Mouse (Mus musculus): ENCODE results near the gene 1700066M21Rik. TPM values are rescaled to one million over a fixed set of nuclear protein-coding genes. Genes with fewer than 3 reads are reported as not detected.

1700066M21Rik gene
- total and polyA plus RNA-seq, 2 experiments from 2014 or later: 4.8 to 5.2 TPM

GRCm38 (mm10) chr1:57413397-57413796, 36.0 kb downstream of the 1700066M21Rik start:
- Histone ChIP-seq H3K4me2 (ENCODE audit: low read depth, low read length) (no peak overlapping the region), H3K27me3 (ENCODE audit: control insufficient read depth, insufficient read depth, low read length) (no peaks in the 10 kb centered on the region), H3K27ac (ENCODE audit: low read depth) (no peak overlapping the region), H3K4me1 (ENCODE audit: control insufficient read depth, insufficient read depth) (peaks cover 9% of the 10 kb centered on the region; the same call in 1 of the 2 replicates), H3K36me3 (replicated peaks; ENCODE audit: control insufficient read depth, insufficient read depth, low read length) (peaks cover 54% of the 10 kb centered on the region), H3K9me3 (replicated peaks; ENCODE audit: control insufficient read depth, low read length) (no peaks in the 10 kb centered on the region), H3K4me3 (ENCODE audit: low read depth, low read length) (no peak overlapping the region), H3K9ac (replicated peaks; ENCODE audit: low read depth, low read length) (no peak overlapping the region)
- no peak for TF ChIP-seq CTCF (IDR thresholded peaks at IDR 0.05; ENCODE audit: low read depth)
- no peak for TF ChIP-seq EP300 (IDR thresholded peaks at IDR 0.05; ENCODE audit: low read depth)
- ATAC-seq (ENCODE audit: insufficient read depth, low read depth) (no peak), DNase-seq (ENCODE audit: low spot score) (no peak)
- WGBS: 80% methylated on average over 2 of the region's 2 CpGs

DNA sequence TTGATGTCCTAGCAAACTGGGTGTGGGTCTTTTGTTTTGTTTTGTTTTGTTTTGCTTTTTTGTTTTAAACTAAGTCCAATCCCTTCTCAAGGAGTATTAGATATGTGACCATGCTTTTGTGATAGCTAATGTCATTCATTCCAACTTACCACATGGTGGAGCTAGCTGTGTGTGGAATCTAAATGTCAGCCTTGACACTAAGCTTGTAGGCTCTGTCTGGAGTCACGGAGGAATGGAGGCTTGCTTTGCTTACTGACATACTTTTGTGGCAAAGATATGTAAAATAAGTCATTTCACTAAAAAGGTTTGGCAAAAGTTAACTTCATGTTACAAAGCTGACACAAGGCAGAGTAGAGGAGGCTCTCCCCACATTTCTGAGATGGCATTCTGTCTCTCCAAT, 46.3 kb downstream of the 1700066M21Rik start:
- H3K36me3 ChIP-seq (replicated peaks; ENCODE audit: control insufficient read depth, insufficient read depth, low read length): no peaks in the 10 kb centered on the region
- no peaks in the 10 kb centered on the region for H3K9me3 ChIP-seq (replicated peaks; ENCODE audit: control insufficient read depth, low read length)
- TF ChIP-seq EP300 (IDR thresholded peaks at IDR 0.05; ENCODE audit: low read depth) (no peak), CTCF (IDR thresholded peaks at IDR 0.05; ENCODE audit: low read depth) (peak; percentile 79)
- H3K9ac ChIP-seq (replicated peaks; ENCODE audit: low read depth, low read length): no peak overlapping the region
- no peaks in the 10 kb centered on the region for H3K27me3 ChIP-seq (ENCODE audit: control insufficient read depth, insufficient read depth, low read length)
- H3K4me1 ChIP-seq (ENCODE audit: control insufficient read depth, insufficient read depth): no peaks in the 10 kb centered on the region
- 10% methylated on average over 1 of the region's 1 CpGs for WGBS
- no peak overlapping the region for H3K4me3 ChIP-seq (ENCODE audit: low read depth, low read length)
- no peak overlapping the region for H3K4me2 ChIP-seq (ENCODE audit: low read depth, low read length)
- H3K27ac ChIP-seq (ENCODE audit: low read depth): no peak overlapping the region
- DNase-seq (ENCODE audit: low spot score): peak; percentile 64
- ATAC-seq (ENCODE audit: insufficient read depth, low read depth): no peak

- WGBS: 47% methylated on average over 16 of the region's 16 CpGs
- no peak overlapping the region for H3K9ac ChIP-seq (replicated peaks; ENCODE audit: low read depth, low read length)
- no peaks in the 10 kb centered on the region for H3K4me1 ChIP-seq (ENCODE audit: control insufficient read depth, insufficient read depth)
- H3K4me3 ChIP-seq (ENCODE audit: low read depth, low read length): no peak overlapping the region
- DNase-seq (ENCODE audit: low spot score) (peak; percentile 79), ATAC-seq (ENCODE audit: insufficient read depth, low read depth) (peak; percentile 75; the same call in 1 of the 2 replicates)
- H3K27me3 ChIP-seq (ENCODE audit: control insufficient read depth, insufficient read depth, low read length): no peaks in the 10 kb centered on the region
- H3K27ac ChIP-seq (ENCODE audit: low read depth): no peak overlapping the region
- TF ChIP-seq EP300 (IDR thresholded peaks at IDR 0.05; ENCODE audit: low read depth) (no peak), CTCF (IDR thresholded peaks at IDR 0.05; ENCODE audit: low read depth) (peak; percentile 84)
- H3K9me3 ChIP-seq (replicated peaks; ENCODE audit: control insufficient read depth, low read length): no peaks in the 10 kb centered on the region
- peak overlapping the region; percentile 43 for H3K4me2 ChIP-seq (ENCODE audit: low read depth, low read length)
- H3K36me3 ChIP-seq (replicated peaks; ENCODE audit: control insufficient read depth, insufficient read depth, low read length): no peaks in the 10 kb centered on the region
These were observed 51.2 kb downstream of the 1700066M21Rik start for GRCm38 (mm10) chr1:57428368-57429308.

DNA sequence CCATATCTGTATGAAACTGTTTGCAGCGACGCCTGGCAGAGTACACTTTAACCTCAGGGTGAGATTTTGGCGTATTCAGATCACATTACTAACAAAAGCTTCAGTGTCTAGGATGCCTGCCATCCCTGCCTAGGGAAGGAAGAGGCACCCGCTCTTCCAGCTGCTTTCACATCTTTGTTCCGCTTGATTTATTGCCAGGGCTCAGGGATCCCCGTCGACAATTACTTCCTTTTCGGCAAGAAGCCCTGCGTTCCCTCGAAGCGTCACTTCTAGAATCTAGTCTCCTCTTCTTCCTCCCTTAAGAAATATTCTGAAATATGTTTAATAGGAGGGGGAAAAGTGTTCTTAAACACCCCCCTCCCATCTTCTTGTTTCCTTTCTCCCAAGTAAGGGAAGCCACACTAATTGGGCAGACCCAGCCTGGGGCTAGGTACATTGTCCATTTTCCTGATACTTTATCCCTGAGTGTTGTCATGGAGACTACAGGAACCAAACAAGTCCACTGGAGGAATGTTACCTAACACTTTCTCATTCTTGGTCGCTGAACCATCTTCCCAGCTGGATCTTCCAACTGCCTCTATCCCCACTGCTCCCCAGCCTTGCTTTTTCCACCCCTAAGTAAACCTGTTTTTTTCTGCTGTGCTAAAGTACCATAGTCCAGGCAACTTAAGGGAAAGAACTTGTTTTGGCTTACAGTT, 52.5 kb downstream of the 1700066M21Rik start:
- Histone ChIP-seq H3K36me3 (replicated peaks; ENCODE audit: control insufficient read depth, insufficient read depth, low read length) (no peaks in the 10 kb centered on the region), H3K4me2 (ENCODE audit: low read depth, low read length) (peak overlapping the region; percentile 37), H3K4me1 (ENCODE audit: control insufficient read depth, insufficient read depth) (no peaks in the 10 kb centered on the region), H3K4me3 (ENCODE audit: low read depth, low read length) (peak overlapping the region; percentile 17; the same call in 1 of the 2 replicates), H3K9ac (replicated peaks; ENCODE audit: low read depth, low read length) (no peak overlapping the region), H3K27ac (ENCODE audit: low read depth) (0 out of 2 replicates have a peak overlapping the region, but pooled peaks have one; percentile 11), H3K9me3 (replicated peaks; ENCODE audit: control insufficient read depth, low read length) (no peaks in the 10 kb centered on the region), H3K27me3 (ENCODE audit: control insufficient read depth, insufficient read depth, low read length) (no peaks in the 10 kb centered on the region)
- DNase-seq (ENCODE audit: low spot score) (peak; percentile 13), ATAC-seq (ENCODE audit: insufficient read depth, low read depth) (no peak)
- TF ChIP-seq EP300 (IDR thresholded peaks at IDR 0.05; ENCODE audit: low read depth) (no peak), CTCF (IDR thresholded peaks at IDR 0.05; ENCODE audit: low read depth) (no peak)
- 38% methylated on average over 12 of the region's 12 CpGs for WGBS

DNA sequence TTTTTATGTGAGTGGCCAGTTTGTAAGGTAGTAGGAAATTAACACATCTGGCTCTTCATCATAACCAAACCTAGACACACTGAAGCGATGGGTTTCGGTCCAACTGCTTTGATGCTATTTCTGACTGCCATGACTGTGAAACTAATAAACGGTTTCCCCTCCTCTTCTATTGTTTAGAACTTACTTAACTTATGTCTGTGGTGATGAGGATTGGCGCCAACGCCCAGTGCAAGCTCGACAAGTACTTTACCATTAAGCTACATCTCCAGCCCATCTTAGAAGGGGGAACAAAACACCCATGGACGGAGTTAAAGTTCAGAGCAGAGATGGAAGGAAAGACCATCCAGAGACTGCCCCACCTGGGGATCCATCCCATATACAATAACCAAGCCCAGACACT, 55.7 kb downstream of the 1700066M21Rik start:
- Histone ChIP-seq H3K4me2 (ENCODE audit: low read depth, low read length) (no peak overlapping the region), H3K9me3 (replicated peaks; ENCODE audit: control insufficient read depth, low read length) (no peaks in the 10 kb centered on the region), H3K4me3 (ENCODE audit: low read depth, low read length) (no peak overlapping the region), H3K27me3 (ENCODE audit: control insufficient read depth, insufficient read depth, low read length) (no peaks in the 10 kb centered on the region), H3K36me3 (replicated peaks; ENCODE audit: control insufficient read depth, insufficient read depth, low read length) (no peaks in the 10 kb centered on the region), H3K4me1 (ENCODE audit: control insufficient read depth, insufficient read depth) (no peaks in the 10 kb centered on the region), H3K27ac (ENCODE audit: low read depth) (no peak overlapping the region), H3K9ac (replicated peaks; ENCODE audit: low read depth, low read length) (no peak overlapping the region)
- TF ChIP-seq EP300 (IDR thresholded peaks at IDR 0.05; ENCODE audit: low read depth): no peak
- no peak for TF ChIP-seq CTCF (IDR thresholded peaks at IDR 0.05; ENCODE audit: low read depth)
- ATAC-seq (ENCODE audit: insufficient read depth, low read depth) (no peak), DNase-seq (ENCODE audit: low spot score) (no peak)
- WGBS: 83% methylated on average over 7 of the region's 7 CpGs

Other genes starting within 250 kb of the 1700066M21Rik start
- gene Maip1, start 28.7 kb downstream of the 1700066M21Rik start, total RNA-seq (2014; rRNA removed; ENCODE audit: low replicate concordance): 7.7 TPM in 2 replicates
- 16.8 and 18.8 TPM in 2 replicates for gene Maip1, start 28.7 kb downstream of the 1700066M21Rik start, polyA plus RNA-seq (2015; fragmentation: Nextera tagmentation; extraction: Ambion mirVana)
- 18.9 and 37.9 TPM in 2 replicates for gene Tyw5, start 29.5 kb downstream of the 1700066M21Rik start, total RNA-seq (2014; rRNA removed; ENCODE audit: low replicate concordance)
- 11.5 and 13.0 TPM in 2 replicates for gene Tyw5, start 29.5 kb downstream of the 1700066M21Rik start, polyA plus RNA-seq (2015; fragmentation: Nextera tagmentation; extraction: Ambion mirVana)